Mouse (Mus musculus) CD4-positive, CD25-positive, alpha-beta regulatory T cell, adult 4 months (primary cell): ENCODE measurements at regions not wholly inside any gene's neighbourhood (a gene's known extent, or its start where the extent isn't known, plus 50 kb on each side); places are given as distances from the start of the nearest gene placed in this dataset.

Experiments used
- ATAC-seq: one replicate; pipeline ENCODE4 v1.8.0; 2017

DNA sequence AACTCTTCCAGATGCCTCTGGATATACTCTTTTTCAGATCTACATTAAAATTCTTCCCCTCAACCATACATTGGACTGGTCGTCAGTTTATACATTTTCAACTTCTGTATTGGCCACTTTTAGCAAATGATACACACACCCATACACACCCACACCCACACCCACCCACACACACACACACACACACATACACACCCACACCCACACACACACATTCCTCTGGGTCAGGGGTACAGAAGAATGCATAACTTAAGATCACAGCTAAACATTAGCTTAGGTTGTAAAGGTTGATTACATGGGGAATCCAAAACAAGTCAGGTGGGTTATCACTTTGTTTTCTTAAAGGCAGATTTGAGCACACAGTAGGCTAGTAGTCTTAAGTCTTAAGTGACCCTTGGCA is 75.9 kb upstream of the Gm6657 start:
- ATAC-seq, result no peak

DNA sequence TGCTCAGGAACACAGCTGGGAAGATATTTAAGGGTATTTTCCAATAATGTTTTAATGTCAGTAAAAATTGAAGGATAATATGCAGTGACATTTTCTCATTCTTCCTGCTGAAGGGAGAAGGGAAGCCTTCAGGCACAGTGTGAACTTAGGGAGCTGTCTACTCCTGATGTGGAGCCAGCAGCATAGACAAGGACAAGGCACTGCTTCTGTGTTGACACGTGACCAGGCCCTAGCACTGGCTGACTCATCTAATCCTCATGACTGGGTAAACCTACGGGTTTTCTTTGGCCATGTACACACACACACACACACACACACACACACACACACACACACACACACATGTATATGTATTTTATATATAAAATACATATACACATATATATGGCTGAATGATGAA is 74.8 kb upstream of the Gm6657 start:
- no peak for ATAC-seq

- no peak for ATAC-seq
Observed at GRCm38 (mm10) chr12:78119855-78120254, 74.2 kb upstream of the Gm6657 start.

GRCm38 (mm10) chr12:78129130-78129845 is 64.8 kb upstream of the Gm6657 start:
- ATAC-seq, result no peak

DNA sequence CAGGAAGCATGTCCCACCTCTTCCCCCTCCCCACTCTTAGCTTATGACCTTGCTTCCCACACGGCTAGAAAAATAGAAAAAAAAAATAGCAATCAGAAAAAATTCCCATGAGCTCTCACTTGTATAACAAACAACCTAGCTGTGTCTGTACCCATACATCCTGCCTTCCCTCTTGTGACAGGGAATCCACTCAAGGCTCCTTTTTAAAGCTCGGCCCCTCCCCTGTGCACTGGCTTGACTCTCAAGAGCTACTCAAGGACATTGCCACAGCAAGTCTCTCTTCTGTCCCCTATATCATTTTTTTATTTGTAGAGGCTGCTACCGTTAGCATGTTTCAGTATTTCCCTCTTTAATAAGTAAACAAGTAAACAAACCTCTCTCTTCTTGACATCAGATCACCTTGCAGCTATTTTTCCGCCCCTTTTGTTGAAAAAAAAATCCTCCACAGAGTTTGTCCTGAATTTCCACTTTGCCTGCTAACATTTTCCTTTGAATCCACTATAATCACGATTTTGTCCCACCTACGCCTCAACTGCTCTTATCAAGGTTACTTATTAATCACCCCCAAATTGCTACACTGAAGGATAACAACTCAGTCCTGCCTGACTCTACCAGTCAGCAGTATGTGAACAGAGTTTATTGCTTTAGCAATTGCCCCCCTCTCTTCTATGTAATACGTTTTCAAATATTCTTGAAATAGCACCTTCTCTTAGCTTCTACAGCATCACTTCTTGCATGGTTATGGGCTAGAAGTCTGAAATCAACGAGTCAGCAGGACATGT is 61.8 kb upstream of the Gm6657 start:
- no peak for ATAC-seq

DNA sequence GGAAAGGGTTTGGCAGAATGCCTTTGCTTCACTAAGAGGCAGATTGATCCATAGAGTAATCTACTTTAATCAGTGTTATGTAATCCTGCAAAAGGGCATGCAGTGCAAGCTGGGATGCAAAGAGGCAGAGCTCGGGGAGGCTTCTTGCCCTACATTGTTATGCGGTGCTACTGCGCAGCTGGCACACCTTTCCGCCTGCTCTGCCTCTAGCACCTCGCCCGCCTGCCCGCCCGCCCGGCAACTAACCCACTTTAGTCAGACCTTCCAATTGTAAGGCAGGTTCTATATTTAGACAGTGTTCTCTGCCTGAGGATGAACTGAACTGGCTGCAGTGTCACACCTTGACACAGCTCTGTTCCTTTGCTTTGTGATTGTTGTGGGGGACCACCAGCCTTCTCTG is 60.7 kb upstream of the Gm6657 start:
- ATAC-seq, result no peak

DNA sequence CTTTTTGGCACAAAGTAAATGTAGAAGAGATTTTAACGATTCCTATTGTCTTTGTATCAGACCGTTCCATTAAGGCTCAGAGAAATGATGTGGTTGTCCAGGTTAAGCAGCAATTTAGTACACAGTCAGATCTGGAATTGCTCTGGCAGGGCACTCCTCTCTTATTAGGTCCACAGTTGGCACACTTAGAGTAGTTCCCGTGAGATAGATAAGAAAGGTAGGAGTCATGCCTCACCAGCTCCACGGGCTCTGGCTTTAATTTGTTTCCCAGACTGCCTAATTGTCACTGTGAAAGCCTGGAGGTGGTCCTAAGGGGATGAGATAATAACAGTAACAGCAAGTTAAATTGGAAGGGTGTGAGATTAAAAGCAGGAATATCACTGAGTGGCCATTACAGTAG is 60.1 kb upstream of the Gm6657 start:
- ATAC-seq, result no peak

- ATAC-seq, result no peak
Observed at GRCm38 (mm10) chr12:78137196-78137595, 56.8 kb upstream of the Gm6657 start.

DNA sequence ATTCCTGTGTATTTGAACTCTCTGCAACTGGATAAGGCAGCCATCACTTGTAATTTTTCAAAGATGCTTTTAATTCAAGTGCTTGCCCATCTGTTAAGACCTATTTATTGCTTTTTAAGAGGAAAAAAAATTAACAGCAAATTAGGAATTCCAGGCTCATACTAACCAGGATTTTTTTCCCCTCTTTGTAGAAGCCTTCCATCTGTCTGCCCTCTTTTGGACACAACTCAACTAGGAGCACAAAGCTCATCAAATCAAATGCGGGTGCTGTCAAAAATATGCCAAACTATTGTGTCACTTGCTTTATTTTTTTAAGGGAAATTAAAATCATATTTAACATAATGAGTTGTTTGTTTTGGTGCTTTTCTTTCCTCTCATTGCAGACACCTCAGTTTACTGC is 55.6 kb upstream of the Gm6657 start:
- ATAC-seq, result no peak
